Mouse (Mus musculus): ENCODE results near the gene Cacna1d.
A peak's percentile ranks its signal among the peaks of the same experiment; 100 is the strongest.

The Cacna1d gene

DNA sequence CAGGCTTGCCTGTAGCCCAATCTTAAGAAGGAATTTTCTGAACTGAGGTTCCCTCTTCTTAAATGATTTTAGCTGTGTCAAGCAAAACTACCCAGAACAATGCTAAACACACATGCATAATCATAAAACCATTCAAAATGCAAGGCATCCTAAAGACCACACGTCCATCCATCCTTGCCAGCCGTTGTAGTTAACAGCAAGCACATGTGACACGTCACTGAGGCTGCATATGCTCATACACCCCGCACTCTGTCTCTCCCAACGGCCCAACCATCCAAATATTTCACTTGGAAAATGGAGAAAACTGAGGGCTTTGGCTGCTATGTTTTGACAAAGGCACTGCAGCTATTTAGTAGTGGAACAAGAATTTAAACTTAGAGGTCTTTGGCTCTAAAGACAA lies 220.9 kb downstream of the Cacna1d start:
- no peak for DNase-seq (ENCODE audit: low spot score in 2 of 2)

DNA sequence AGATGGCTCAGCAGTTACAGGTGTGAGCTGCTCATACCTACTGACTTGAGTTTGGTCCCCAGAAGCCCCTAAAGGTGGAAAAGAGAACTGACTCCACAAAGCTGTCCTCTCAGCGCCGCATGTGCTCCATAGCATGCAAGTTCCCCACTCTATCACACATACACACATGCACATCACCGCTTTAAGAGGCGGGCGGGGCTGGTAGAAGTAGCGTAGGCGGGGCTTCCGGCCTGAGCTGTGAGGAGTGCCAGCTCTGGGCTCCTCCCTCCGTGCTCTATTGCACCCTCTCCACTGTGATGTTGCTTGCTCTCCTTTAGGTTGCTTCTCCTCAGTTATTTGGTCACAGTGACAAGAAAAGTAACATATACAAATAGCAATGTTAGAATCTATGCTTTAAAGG lies 225.5 kb downstream of the Cacna1d start:
- DNase-seq (ENCODE audit: low spot score in 2 of 2): no peak

DNA sequence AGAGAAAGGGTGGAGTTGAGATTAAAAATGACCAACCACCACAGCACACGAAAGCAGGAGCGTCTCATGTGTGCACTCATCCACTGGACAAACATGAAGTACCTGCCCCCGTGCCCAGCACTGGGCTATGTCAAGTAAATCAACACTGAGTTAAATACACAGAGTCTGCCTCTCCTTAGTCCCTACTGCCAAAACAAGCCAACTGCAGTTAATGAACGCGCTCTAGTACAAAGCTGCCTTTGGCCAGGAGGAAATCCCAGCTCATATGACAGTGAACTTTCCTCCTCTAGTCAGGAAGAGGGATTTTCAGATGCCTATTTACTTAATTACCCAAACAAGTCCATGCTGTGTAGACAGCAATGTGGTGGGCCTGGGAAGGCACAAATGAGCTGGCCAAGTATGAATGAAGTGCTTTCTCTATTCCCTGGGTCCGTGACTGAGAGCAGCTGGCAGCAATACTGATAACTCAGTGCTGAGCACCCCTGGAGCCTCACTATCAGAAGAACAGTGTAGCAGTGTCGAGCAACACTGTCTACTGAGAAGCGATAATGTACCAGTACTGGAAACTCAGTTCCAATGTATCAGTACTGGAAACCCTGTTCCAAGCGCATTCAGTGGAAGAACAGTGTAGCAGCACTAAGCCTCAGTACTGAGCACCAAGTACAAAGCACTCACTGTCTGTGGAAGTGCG lies 229.5 kb downstream of the Cacna1d start:
- no peak for DNase-seq (ENCODE audit: low spot score in 2 of 2)

DNA sequence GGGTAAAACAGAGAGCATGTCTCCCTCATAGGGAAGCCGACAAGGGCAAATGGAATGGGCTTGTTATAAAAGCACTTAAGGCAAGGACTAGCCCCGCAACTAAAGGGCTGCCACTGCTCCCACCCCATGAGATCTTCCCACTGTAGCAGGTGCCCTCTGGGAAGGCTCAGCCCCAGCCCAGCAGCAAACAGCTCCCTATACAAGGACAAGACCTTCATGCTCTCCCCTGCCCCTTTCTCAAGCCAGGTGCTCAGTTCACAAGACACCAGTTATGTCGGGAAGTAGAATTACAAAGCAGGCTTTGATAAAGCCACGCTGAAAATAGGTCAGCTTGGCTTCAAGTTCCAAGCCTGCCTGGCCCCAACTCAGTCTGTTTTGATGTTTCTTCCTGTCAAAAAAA lies 233.6 kb downstream of the Cacna1d start:
- no peak for DNase-seq (ENCODE audit: low spot score in 2 of 2)

DNA sequence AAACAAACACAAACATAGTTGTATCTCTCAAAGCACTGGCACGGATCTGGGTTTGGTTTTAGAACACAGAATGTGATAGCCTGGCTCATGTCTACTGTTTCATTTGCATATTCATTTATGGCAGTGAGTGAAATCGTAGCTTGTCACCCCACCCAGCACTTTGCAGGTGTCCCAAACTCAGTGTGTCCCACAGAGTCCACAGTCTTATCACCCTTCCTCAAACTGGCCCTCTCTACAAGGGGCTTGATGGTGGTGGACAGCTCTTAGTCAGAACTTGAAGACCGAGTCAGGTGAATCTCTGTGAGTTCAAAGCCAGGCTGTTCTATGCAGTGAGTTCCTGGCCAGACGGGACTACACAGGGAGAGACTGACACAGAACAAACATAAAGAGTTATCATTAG lies 234.8 kb downstream of the Cacna1d start:
- DNase-seq (ENCODE audit: low spot score in 2 of 2): no peak

DNA sequence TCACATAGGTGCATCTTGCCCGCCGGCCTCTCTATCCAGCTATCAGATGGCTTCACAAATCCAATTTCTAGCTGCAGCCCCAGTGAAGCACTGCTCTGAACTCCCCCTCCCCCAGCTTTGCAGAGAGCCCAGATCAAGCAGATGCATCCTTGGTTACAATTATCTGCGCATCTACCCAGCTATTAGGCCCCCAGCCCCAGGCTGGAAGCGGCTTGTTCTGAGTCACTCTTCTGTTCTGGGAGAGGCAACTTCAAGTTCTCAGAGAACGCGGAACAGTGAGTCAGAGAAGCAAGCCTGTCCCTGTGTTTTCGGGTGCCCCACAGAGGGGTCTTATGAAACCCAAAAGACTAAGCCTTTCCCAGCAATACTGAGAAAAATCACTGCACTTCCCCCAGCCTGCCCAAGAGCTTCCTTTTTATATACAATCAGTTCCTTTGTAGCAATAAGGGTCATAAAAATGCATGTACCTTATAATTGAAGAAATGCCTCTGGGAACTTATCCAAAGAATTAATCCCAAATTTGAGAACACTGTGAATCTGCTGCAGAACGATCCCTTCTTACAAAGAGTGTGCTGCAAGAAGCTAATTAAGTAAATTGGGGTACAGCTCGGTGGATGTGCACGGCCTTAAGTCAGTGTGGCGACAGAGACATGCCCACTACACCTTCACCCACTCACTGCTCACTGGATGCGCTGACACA lies 235.4 kb downstream of the Cacna1d start:
- no peak for DNase-seq (ENCODE audit: low spot score in 2 of 2)

DNA sequence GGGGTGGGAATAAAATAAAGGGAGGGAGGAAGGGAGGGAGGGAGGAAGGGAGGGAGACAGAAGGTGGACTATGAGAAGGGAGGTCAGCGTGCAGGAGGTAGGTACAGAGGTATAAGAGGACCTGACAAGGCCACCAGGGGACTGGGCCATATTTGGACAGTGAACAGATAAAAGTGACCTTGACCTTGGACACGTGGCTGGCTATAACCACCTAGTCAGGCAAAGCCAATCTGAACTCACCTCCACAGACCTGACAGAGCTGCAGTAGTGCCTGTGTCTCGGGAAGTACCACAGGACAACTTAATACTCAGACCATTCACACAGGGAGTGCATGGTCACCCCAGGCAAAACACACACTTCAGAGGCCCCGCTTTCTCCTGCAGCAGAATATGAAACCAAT lies 236.5 kb downstream of the Cacna1d start:
- DNase-seq (ENCODE audit: low spot score in 2 of 2): no peak

DNA sequence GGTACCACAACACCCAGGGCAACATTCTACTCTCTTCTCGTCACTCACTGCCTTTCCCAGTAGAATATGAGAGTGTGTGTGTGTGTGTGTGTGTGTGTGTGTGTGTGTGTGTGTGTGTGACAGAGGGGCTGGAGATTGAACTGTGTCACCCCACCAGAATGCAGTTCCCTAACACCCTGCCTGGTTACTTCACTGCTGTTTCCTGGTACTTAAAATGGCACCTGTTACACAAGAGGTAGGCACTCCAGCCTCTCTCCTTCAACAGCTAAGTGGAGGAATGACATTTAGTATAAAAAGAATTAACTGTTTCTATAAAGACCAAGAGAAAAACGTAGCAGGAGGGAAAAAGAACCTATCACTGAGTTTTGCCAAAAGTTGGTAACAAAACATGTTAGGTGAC lies 238.4 kb downstream of the Cacna1d start:
- DNase-seq (ENCODE audit: low spot score in 2 of 2): no peak

DNA sequence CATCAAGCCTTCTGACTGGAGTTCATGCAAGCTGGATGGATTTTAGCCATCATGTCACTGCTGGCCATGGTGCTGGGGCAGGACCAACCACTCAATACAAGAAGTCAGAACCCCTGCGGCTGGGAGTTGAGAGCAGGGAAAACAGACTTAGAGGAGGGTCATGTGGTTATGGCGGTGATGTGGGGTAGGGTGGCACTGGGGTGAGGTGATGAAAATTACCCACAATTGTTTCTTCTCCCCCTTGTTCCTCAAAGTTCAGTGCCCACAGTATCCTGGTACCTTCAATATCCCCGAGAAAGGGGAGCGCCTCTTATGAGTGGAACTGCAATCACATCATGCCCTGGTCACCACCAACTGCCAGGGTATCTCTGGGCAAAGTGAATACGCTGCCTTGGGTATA lies 239.9 kb downstream of the Cacna1d start:
- no peak for DNase-seq (ENCODE audit: low spot score in 2 of 2)

DNA sequence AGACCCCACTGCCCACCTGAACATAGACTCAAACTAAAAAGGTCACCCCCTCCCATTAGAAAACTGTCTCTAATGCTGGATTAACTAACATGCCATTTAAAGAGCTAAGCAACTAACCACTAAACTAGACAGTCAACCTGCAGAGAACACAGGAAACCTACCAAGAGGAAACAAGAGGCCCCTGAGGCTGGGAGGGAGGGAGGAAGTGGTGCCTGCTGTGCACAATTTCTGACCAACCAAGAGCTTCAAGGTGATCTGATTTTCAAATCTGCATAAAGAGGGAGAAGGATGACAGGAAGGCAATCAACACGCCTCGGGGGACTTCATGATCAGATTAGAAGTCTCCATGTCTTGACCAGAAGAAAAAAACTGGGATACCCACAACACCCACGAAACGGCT lies 241.7 kb downstream of the Cacna1d start:
- no peak for DNase-seq (ENCODE audit: low spot score in 2 of 2)

DNA sequence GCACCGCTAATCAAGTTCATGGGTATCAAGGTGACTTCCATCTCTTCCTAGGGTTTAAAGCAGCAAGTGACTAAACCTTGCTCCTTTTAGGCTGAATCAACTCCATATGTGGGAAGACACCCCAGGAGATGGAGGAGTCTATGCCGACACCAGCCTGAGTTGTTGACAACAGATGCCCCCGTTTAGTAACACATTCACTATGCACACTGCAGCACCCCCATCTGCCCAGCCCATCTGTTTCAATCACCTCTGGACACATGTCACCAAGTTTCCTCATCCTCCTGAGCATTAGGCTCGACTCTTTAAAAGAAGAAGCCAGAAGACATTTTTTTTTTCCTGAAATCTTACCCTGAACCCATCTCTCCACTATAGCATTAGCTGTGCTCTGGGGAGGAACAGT lies 242.4 kb downstream of the Cacna1d start:
- no peak for DNase-seq (ENCODE audit: low spot score in 2 of 2)

DNA sequence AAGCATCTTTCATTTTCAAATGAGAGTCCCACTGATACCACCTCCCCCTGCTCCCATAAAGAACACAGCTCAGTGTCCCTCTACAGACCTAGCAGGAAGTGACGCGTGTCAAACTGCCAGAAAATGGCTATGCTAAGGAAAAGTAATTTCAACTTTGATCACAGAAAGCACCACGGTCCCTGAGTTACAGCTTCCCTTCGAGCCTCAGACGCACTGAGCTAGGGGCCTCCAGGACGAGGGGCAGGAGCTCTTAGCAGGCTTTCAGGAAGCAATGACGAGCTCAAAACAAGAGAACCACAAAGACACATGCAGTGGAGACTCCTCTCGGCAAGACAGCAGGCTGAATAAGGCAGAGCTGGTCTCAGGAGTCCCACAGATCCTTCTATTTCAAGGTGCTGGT lies 243.1 kb downstream of the Cacna1d start:
- no peak for DNase-seq (ENCODE audit: low spot score in 2 of 2)

DNA sequence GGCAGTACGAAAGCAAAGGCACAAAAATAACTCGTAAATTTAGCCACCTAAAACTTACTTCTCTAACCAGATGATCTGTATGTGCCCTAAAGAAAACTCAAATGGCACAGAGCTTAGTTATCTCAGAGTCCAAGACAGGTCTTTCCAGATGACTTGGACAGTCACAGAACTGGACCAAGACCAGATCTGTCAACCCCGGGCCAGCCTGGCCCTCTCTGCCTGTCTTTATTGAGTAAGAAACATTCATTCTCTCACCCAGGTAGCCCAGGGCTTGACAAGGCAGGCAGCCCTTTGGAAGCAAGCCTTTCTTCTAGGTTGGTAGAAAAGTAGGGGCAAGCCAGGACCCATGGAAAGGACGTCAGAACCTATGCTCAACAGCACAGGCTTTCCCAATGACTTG lies 243.6 kb downstream of the Cacna1d start:
- DNase-seq (ENCODE audit: low spot score in 2 of 2): no peak

DNA sequence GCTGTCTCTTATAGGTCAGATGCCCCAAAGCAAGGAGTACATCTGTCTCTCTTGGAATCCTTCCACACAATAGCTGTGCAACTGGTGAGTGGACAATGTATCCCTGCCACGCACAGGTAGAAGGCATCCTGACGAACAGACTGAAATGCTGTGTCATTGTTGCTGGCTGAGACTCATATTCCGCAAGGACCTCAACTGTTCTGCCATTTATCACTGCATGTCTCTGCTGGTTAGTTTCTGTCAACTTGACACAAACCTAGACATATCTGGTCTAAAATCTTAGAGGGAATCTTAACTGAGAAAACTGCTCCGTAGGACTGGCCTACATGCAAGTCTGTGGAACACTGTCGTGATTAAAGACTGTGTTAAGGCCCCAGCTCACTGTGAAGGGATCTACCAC lies 246.5 kb downstream of the Cacna1d start:
- DNase-seq (ENCODE audit: low spot score in 2 of 2): no peak

DNA sequence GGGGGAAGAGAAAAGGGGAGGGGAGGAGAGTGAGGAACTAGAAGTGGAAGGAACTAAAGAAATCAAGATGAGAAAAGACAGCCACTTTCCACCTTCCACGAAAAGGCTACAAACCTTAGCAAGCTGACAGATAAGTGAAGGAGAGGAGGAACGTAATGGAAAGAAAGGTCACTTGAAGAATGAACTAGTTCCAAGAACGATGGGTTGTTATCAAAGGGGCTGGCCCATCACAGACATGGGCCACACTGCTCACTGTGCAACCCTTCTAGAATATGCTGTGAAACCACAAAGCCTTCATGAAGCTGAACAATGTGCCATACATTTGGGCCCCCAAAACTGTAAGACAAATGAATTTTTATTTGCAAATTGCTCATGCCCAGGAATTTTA lies 248.4 kb downstream of the Cacna1d start:
- no peak for DNase-seq (ENCODE audit: low spot score in 2 of 2)

DNA sequence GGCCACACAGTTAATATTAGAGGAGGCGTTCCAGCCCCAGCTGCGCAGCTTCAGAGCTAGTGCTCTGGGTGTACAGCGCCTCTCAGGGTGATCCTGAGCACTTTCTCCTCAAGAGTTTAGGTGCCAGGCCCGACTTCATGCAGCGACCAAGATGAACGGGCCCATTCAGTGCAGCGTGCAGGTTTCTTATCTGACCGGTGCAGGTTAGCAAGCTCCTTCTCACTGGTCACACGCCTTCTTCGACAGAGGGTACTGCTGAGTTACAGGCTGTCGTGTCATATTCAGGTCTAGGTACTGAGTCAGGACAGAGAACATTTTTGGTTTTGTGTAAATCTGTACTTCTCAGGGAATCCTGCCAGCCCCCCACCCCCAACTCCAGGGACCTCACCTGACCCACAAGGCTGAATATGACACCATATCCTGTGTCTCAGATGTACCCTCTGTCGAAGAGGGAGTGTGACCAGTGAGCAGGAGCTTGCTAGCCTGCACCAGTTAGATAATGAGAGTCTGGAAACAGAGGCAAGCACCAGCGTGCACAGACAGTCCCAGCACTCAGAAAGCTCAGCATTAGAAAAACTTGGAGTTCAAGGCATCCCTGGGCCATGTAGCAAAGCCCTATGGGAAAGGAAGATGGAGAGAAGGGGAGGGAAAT lies 249.0 kb downstream of the Cacna1d start:
- DNase-seq (ENCODE audit: low spot score in 2 of 2): no peak

DNA sequence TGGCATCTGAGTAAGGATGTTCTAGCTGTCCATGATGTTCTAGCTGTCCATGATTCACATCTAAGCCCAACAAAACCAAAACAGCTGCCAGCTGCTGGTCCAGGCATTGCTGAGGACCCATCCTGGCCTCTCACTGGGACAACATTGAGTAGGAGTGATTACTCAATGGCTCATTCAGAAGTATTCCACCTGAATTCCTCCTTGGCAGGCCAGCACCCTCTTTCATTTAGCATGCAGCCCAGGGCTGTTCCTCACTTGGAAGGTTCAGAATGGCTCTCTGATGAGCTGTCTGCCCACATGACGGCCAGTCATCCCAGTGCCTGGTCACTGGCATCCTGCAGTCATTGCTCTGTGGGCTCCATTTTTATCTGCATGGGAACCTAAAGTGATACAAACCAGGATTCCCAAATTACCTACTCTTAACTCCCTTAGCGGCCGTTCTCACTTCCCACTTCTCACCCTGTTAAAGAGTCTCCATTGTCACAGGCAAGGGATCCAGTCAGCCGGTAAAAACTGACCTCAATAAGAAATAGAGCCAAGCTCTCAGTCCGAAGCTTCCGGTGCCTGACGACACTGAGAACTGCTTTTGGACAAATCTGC lies 250.2 kb downstream of the Cacna1d start:
- DNase-seq (ENCODE audit: low spot score in 2 of 2): no peak

DNA sequence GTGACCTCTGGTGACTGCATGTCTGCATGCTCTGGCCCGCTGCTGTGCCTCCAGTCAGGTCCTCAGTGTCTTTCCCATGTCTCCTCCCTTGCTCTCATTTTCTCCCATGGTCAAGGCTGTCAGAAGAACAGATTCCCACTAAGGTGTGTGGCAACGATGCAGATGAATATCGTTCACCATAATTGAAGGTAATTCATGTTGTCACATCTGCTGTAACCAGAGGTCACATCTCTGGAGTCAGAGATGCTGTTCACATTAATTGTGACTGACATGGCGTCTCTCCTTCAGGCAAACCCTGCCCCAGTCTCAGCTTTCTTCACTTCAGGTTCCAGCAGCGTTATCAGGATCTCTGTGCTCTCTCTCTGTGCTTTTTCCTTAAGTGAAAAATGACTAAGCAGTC lies 252.4 kb downstream of the Cacna1d start:
- no peak for DNase-seq (ENCODE audit: low spot score in 2 of 2)

DNA sequence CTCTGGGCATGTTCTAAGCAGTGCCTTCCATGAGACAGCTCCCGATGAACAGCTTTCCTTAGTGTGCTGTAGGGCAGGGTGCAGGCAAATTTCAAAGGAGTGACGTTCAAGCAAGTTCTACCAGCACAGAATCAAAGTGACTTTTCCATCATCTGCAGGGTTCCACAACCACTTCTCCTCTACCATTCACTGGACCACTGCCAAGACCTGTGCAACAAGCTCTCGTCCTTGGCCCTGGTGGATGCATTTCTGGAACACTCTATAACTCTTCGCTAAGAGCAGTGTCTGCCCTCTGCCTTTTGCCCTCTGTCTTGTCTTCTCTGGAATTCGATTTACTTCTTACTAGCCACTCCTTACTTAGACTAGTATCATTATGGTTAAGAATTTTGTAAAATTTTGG lies 266.1 kb downstream of the Cacna1d start:
- no peak for DNase-seq (ENCODE audit: low spot score in 2 of 2)

DNA sequence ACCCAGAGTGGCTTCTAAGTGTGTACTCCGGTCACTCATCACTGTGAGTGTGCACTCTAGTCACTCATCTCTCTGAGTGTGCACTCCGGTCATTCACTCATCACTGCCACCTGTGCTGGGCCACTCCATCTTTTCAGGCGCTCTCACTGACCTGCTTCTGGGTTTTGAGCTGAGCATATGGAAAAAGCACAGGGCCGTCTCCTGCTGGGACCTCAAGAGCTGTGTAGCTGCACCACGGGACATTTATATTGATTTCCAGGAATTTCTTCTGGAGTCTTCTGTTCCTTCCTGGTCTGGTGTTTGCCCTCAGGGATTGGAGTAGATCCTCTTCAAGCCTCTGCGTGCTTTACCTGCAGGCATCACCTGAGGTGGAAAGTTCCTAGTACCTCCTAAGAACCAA lies 269.2 kb downstream of the Cacna1d start:
- DNase-seq (ENCODE audit: low spot score in 2 of 2): no peak

DNA sequence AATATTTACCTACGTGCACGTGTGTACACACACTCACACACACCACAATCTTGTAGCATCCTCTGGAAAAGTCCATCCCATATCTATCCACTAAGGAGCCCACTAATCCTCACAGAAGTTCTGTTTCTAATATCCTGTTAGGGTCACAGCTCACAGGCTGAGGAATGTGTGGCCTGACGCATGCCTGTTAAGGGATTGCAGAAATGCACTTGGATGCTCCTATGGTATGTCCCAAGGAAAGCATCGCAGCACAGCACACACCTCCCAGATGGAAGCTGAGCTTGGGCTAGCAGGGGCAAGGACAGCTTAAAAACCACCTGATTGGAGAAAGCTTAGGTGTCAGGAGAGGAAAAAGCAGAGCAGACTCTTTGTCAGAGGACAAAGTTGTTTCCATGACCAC lies 271.4 kb downstream of the Cacna1d start:
- DNase-seq (ENCODE audit: low spot score in 2 of 2): no peak

DNA sequence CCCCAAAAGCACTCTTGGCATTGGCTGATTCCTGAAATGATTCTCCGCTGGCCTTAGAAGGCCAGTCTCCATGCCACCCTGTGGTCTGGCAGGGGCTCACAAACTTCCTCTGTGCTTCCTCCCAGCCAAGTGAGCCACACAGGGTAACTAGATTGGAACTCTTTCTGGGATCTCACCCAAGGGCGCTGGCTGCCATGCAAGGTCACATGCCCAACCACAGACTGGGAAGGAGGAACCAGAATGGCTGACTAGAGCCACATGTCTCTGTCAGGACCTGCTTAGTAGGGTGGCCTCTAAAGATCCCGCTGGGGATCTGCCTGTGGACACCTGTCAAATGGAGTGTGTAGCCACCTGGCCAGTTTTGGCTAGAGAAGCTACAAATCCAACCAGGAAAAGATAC lies 273.1 kb downstream of the Cacna1d start:
- peak; percentile 76 to 79 for DNase-seq (ENCODE audit: low spot score in 2 of 2)

DNA sequence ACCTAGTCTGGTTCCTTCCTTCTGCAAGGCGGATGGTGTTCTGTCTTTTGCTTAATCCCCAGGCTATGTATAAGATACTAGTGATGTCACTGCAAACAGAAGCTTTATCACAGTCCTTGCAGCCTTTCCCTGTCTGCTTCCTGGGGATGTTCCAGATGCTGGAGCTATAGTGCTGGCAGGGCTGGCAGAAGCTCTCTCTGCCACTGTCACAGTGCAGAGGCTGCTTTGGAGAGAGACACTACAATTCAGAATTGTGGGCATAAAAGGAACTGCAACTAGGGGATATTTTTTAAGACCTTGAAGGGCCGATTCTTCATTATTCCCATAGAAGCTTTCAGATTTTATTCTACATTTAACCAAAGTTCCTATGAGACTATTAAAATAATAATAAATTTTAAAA lies 274.1 kb downstream of the Cacna1d start:
- DNase-seq (ENCODE audit: low spot score in 2 of 2): no peak
